Mouse (Mus musculus) testis, adult 2 months (tissue): ENCODE measurements around the gene Slc2a9. TPM values are rescaled to one million over a fixed set of nuclear protein-coding genes. Genes with fewer than 3 reads are reported as not detected.

ENCODE experiments used
- H3K27ac ChIP-seq: fragments of 200-500 bp; 2 replicates; pipeline ENCODE4 v1.5.1; 2012; ENCODE audit warnings: low read depth, low read length; ENCODE audit not compliant: control insufficient read depth, insufficient read depth
- H3K27me3 ChIP-seq: fragments of 200-500 bp; 2 replicates; pipeline ENCODE4 v1.6.1; 2012; ENCODE audit warnings: mild to moderate bottlenecking, low read length, moderate library complexity; ENCODE audit not compliant: control insufficient read depth, insufficient read depth
- H3K36me3 ChIP-seq: fragments of 200-500 bp; 2 replicates; pipeline ENCODE4 v1.6.1; 2012; ENCODE audit warnings: mild to moderate bottlenecking, low read length; ENCODE audit not compliant: control insufficient read depth, insufficient read depth
- H3K4me1 ChIP-seq: fragments of 200-500 bp; 2 replicates; pipeline ENCODE4 v1.6.1; 2012; ENCODE audit warnings: low read length; ENCODE audit not compliant: control insufficient read depth, insufficient read depth
- H3K4me3 ChIP-seq: fragments of 200-500 bp; 2 replicates; pipeline ENCODE4 v1.5.1; 2012; ENCODE audit warnings: low read depth, mild to moderate bottlenecking, low read length, moderate library complexity, mixed read lengths; ENCODE audit not compliant: control insufficient read depth
- CTCF ChIP-seq: fragments of 200-500 bp; IDR thresholded peaks from 2 replicates; pipeline ENCODE4 v1.5.1; 2012; ENCODE audit warnings: low read depth, mild to moderate bottlenecking, inconsistent platforms, low read length, moderate library complexity; ENCODE audit not compliant: control insufficient read depth, insufficient read depth, insufficient replicate concordance
- POLR2A ChIP-seq: fragments of 200-500 bp; IDR thresholded peaks from 2 replicates; pipeline ENCODE4 v1.6.1; 2012; ENCODE audit warnings: low read depth, mild to moderate bottlenecking, inconsistent platforms, low read length, moderate library complexity; ENCODE audit not compliant: control insufficient read depth
- polyA plus RNA-seq: library from polyadenylated mRNA; depleted of rRNA; stranded (reverse); fragments of >200 nt; gene quantifications from 2 replicates; pipeline ENCODE4 v1.2.3, GENCODE M21; 2012

The Slc2a9 gene
- polyA plus RNA-seq, 1 experiment, result 0.19 TPM

DNA sequence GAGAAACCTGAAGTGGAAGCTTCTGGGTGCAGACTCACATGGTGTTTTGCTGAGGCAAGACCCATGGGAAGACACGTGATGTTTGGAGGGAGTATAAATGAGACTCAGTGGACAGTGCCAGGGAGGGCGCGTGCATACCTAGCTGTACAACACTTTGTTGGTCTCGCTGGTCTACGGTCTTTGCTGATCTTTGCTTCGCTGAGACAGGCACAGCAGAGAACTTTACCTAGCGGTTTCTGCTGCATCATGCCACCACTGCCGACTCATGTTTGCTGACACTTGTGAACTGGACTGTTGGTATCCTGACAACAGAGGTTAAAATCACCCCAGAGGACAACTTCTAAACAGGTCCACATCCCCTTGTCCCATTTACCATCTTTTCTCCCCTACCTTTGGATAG is 2.9 kb downstream of the Slc2a9 start:
- Histone ChIP-seq H3K36me3 (no peaks in the 10 kb centered on the region), H3K4me3 (no peak overlapping the region), H3K27ac (no peak overlapping the region), H3K27me3 (no peaks in the 10 kb centered on the region), H3K4me1 (no peaks in the 10 kb centered on the region)
- TF ChIP-seq POLR2A (no peak), CTCF (no peak)

DNA sequence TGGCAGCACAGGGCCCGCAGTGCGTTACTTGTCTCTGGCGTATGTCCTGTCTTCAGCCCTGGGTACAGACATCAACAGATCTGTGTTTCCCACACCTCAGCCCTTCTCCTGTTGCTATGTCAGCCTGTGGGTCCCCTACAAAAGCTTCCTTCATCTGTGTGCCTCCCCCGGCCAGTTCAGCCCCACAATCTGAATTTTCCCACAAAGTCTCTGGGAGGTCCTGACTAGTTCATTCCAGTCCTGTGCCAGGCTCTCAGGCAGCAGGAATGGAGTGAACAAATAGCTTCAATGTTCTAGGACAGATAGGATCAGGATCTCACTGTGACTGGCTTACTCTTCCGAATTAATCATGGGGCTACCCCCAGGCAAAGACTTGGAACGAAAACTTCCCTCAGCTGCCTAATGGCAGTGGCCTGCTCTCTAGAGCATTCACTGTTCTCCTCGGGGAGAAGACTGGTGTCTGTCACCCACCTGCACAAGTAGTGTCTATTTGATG is 3.6 kb downstream of the Slc2a9 start:
- no peak overlapping the region for H3K27ac ChIP-seq
- TF ChIP-seq CTCF (no peak), POLR2A (no peak)

DNA sequence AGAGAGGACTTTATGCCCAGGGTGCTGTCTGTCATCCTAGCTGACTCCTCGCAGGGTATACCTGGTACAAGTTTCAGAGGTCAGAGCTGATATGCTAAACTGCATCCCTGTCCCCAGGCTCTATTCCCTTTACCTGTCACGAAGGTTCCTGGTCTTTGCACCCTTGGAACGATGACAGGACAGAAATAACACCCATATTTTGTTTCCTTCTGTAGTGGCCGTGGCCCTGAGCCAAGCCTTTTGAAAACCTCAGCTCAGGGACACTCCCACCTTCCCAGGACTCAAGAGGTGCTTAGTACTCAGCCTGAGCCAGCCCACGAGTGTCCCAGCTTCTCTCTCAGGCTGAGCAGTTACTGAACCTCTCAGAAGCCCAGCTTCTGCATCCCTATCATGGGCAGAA is 4.5 kb downstream of the Slc2a9 start:
- H3K36me3 ChIP-seq, result no peaks in the 10 kb centered on the region
- no peaks in the 10 kb centered on the region for H3K27me3 ChIP-seq
- H3K4me1 ChIP-seq, result no peaks in the 10 kb centered on the region
- TF ChIP-seq POLR2A (no peak), CTCF (no peak)
- H3K4me3 ChIP-seq, result no peak overlapping the region
- no peak overlapping the region for H3K27ac ChIP-seq

More for the DNA sequence above, 3.6 kb downstream of the Slc2a9 start:
- no peaks in the 10 kb centered on the region for H3K27me3 ChIP-seq
- no peak overlapping the region for H3K4me3 ChIP-seq
- H3K4me1 ChIP-seq, result no peaks in the 10 kb centered on the region
- no peaks in the 10 kb centered on the region for H3K36me3 ChIP-seq

DNA sequence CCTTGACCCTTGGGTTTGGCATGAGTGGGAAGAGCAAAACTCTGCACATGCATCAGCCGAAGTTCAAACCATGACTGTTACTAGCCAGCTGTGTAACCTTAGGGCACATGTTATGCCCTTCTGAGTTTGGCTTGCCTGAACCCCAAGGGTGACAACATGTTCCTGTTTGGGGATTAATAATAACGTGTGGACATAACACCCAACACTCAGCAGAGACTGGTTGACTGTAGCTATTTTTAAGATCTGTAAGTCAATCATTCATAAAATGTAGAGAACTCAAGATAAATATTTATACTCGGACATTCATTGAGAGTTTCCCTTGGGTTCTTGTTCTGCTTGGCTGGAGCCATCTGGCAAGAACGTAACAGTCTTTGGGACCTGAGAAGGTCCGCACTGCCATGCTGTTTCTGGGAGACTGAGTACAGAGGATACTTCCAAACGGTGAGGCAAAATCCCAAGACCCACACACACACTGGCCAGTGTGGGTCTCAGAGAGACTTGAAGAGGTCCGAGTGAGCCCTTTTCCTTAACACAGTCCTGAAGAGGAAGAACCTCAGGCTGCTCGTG is 6.4 kb downstream of the Slc2a9 start:
- no peak for TF ChIP-seq POLR2A
- no peak for TF ChIP-seq CTCF
- Histone ChIP-seq H3K27ac (no peak overlapping the region), H3K4me3 (no peak overlapping the region), H3K27me3 (no peaks in the 10 kb centered on the region), H3K4me1 (no peaks in the 10 kb centered on the region), H3K36me3 (no peaks in the 10 kb centered on the region)

DNA sequence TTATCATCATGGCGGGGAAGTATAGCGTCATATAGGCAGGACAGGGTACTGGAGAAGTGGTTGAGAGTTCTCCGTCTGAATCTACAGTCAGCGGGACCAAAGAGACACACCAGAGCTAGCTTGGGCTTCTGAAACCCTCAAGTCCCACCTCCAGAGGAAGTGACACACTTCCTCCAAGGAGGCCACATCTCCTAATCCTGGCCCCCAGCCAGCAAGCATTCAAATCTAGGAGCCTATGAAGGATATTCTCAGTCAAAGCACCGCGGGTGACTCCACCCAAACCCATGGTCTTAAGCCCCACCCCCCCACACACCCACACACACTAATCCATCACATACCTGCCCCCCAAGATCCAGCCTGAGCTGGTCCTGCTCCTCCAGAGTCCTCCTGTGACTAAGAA is 9.1 kb downstream of the Slc2a9 start:
- no peaks in the 10 kb centered on the region for H3K36me3 ChIP-seq
- no peaks in the 10 kb centered on the region for H3K4me1 ChIP-seq
- TF ChIP-seq CTCF, result no peak
- H3K4me3 ChIP-seq, result no peak overlapping the region
- H3K27me3 ChIP-seq, result no peaks in the 10 kb centered on the region
- H3K27ac ChIP-seq, result no peak overlapping the region

DNA sequence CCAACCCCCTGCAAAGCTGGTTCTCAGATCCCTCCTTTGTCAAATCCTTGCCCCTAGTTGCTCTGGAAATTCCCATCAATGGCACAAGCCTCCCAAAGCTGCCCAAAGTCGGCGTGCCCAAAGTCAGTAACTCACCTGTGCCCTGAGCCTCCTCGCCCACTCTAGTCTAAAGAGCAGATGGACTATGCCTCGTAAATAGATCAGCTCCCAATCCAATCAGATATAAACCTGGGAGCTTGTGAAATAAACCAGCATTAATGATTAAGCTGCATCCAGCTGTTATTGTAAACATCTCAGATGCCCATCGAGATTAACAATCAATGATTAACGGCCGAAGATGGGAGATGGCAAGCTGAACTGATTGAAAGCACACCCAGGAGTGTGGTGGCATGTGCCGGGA is 11.2 kb downstream of the Slc2a9 start:
- H3K4me3 ChIP-seq, result no peak overlapping the region
- no peak for TF ChIP-seq POLR2A
- no peak for TF ChIP-seq CTCF
- H3K4me1 ChIP-seq, result no peaks in the 10 kb centered on the region
- H3K36me3 ChIP-seq, result no peaks in the 10 kb centered on the region
- no peak overlapping the region for H3K27ac ChIP-seq
- no peaks in the 10 kb centered on the region for H3K27me3 ChIP-seq

DNA sequence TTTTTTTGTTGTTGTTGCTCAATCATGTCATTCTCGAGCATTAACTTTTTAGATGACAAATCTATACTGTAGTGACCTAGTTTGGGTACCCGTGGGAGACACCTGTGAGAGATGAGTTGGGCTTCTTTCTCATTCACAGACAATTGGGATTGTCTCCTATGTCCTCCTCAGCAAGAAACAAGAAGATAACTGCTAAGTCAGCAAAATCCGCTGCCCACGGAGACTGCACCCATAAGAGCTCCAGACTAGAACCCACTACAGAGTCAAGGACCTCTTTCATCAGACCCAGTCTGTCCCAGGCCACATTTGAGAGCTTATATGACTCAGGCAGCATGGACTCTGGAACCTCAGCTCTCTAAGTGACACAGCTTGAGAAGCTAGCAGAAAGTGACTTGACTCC is 13.2 kb downstream of the Slc2a9 start:
- H3K27ac ChIP-seq, result no peak overlapping the region
- no peaks in the 10 kb centered on the region for H3K36me3 ChIP-seq
- H3K4me3 ChIP-seq, result no peak overlapping the region
- H3K4me1 ChIP-seq, result no peaks in the 10 kb centered on the region
- no peaks in the 10 kb centered on the region for H3K27me3 ChIP-seq
- TF ChIP-seq CTCF, result no peak
- no peak for TF ChIP-seq POLR2A
